Mouse (Mus musculus): ENCODE results near the gene Tmem266.

DNA sequence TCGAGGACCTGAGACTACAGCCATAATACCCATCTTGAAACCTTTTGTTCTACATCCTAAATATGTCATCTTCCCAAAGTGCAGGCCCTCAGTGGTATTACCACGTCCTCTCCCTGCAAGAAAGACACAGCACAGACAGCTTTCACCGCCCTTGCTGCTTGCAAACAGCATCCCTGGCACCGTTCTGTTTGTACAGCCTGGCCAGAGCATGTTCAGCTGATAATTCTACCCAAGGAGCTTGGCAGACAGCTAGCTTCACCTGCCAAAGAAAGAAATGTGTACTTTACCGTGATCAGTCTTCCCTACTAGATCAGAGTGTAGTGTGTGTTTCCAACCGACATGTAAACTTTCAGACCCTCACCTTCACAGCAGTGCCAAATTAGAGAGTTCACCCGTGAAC is 45.2 kb downstream of the Tmem266 start:
- TF ChIP-seq CTCF (IDR thresholded peaks at IDR 0.05; ENCODE audit: extremely low read depth, insufficient read depth, low read length) (no peak), POLR2A (IDR thresholded peaks at IDR 0.05; ENCODE audit: extremely low read depth, insufficient read depth, low read length) (no peak)

All from cortical plate, adult 2 months (tissue).